In the genomic region with DNA sequence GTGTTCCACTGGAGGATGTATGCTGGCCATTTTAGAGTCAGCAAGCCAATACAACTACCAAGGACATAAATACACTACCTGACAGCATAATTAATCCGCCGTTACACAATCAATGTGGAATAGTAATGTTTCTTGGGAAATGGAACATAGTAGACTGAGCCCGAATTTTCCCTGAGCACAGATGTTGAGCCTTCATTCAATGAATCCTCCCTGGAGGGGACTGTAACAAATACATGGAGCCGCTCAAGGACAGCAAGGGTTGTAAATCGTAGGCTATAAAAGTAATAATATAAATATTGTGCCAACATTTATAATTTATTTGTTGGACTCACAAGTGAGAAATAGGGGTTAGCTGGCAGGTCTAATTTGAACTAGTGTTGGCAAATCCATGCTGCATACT, we compare ENCODE assay signal across 25 mouse cellular contexts.
DNase-seq lines count a peak whose midpoint lies in the region; ATAC-seq and TF ChIP-seq lines count a peak whose summit lies in the region.
"Had no signal": no experiment of that assay in that cellular context is flagged by ENCODE, and none has a peak within 500 bp of the region (broad histone marks: within the 10 kb centered on the region; RNA-seq: fewer than 3 reads in every experiment).

No protein-coding gene starts in this region.

- H3K9me3 ChIP-seq in kidney, postnatal 0 days (replicated peaks; ENCODE audit: low read length) = no peaks in the 10 kb centered on the region
- no peaks in the 10 kb centered on the region for H3K9me3 ChIP-seq in neural tube, embryonic 13.5 days
- H3K9me3 ChIP-seq: embryonic facial prominence, embryonic 10.5 days; embryonic facial prominence, embryonic 12.5 days; forebrain, embryonic 10.5 days; forebrain, embryonic 12.5 days; G1E had no signal

- WGBS in kidney, postnatal 0 days = 71% methylated on average over 5 of the region's 5 CpGs
- WGBS in neural tube, embryonic 13.5 days = 34% methylated on average over 5 of the region's 5 CpGs

- H3K27me3 ChIP-seq in kidney, postnatal 0 days (ENCODE audit: insufficient read depth, low read length) = no peaks in the 10 kb centered on the region
- H3K27me3 ChIP-seq in neural tube, embryonic 13.5 days = no peaks in the 10 kb centered on the region
- H3K27me3 ChIP-seq: CH12.LX; embryonic facial prominence, embryonic 12.5 days; forebrain, embryonic 12.5 days had no signal

- no peaks in the 10 kb centered on the region for H3K4me1 ChIP-seq in kidney, postnatal 0 days (replicated peaks; ENCODE audit: insufficient read depth, low read length)
- H3K4me1 ChIP-seq in neural tube, embryonic 13.5 days (replicated peaks) = peaks cover 6% of the 10 kb centered on the region
- H3K4me1 ChIP-seq: embryonic facial prominence, embryonic 10.5 days; embryonic facial prominence, embryonic 12.5 days; forebrain, embryonic 10.5 days; forebrain, embryonic 12.5 days had no signal

- no peak overlapping the region for H3K4me2 ChIP-seq in kidney, postnatal 0 days (ENCODE audit: low read length)
- H3K4me2 ChIP-seq in neural tube, embryonic 13.5 days = no peak overlapping the region
- H3K4me2 ChIP-seq: embryonic facial prominence, embryonic 12.5 days; forebrain, embryonic 12.5 days had no signal

- no peak overlapping the region for H3K27ac ChIP-seq in kidney, postnatal 0 days
- 0 out of 2 replicates have a peak overlapping the region, but pooled peaks have one; percentile 18 for H3K27ac ChIP-seq in neural tube, embryonic 13.5 days (replicated peaks)
- H3K27ac ChIP-seq: embryonic facial prominence, embryonic 10.5 days; embryonic facial prominence, embryonic 12.5 days; forebrain, embryonic 10.5 days; forebrain, embryonic 12.5 days had no signal

- no peak for TF ChIP-seq CTCF in kidney, postnatal 0 days (IDR thresholded peaks at IDR 0.05; ENCODE audit: low read depth)

- H3K36me3 ChIP-seq in kidney, postnatal 0 days (ENCODE audit: insufficient read depth, low read length) = no peaks in the 10 kb centered on the region
- no peaks in the 10 kb centered on the region for H3K36me3 ChIP-seq in neural tube, embryonic 13.5 days
- H3K36me3 ChIP-seq: embryonic facial prominence, embryonic 10.5 days; embryonic facial prominence, embryonic 12.5 days; forebrain, embryonic 10.5 days; forebrain, embryonic 12.5 days; G1E had no signal

- no peak overlapping the region for H3K4me3 ChIP-seq in kidney, postnatal 0 days (replicated peaks; ENCODE audit: low read depth, low read length)
- H3K4me3 ChIP-seq in neural tube, embryonic 13.5 days = no peak overlapping the region
- H3K4me3 ChIP-seq: embryonic facial prominence, embryonic 10.5 days; embryonic facial prominence, embryonic 12.5 days; forebrain, embryonic 10.5 days; forebrain, embryonic 12.5 days had no signal

- DNase-seq in kidney, postnatal 0 days (ENCODE audit: low spot score) = peak; percentile 9
- no peak for DNase-seq in kidney, adult 18-20 months
- no peak for DNase-seq in neural tube, embryonic 10.5 days (ENCODE audit: extremely low spot score, low spot score)
- DNase-seq in gonadal fat pad, adult 2 months (ENCODE audit: low read depth) = peak; percentile 26
- no peak for DNase-seq in cerebellum, postnatal 14 days
- no peak for DNase-seq in lung, postnatal 10 days
- DNase-seq: adrenal gland, adult 2 months; adrenal gland, postnatal 10 days; adrenal gland, postnatal 25 days; B cell, adult 2 months; cerebellum, adult 11 months; cerebellum, adult 18-20 months; cerebellum, adult 8-10 months; cerebellum, adult 9-11 months; cerebellum, postnatal 25 days had no signal

- H3K9ac ChIP-seq in kidney, postnatal 0 days (ENCODE audit: low read depth, low read length) = no peak overlapping the region
- no peak overlapping the region for H3K9ac ChIP-seq in neural tube, embryonic 13.5 days
- H3K9ac ChIP-seq: embryonic facial prominence, embryonic 12.5 days; forebrain, embryonic 12.5 days had no signal

- no peak for ATAC-seq in kidney, postnatal 0 days (replicated peaks; ENCODE audit: low FRiP score, low read depth)
- ATAC-seq in neural tube, embryonic 13.5 days (ENCODE audit: low read depth) = peak; percentile 65
- ATAC-seq: CD4-positive, CD25-positive, alpha-beta regulatory T cell, adult 4 months; forebrain, embryonic 14.5 days; forebrain, embryonic 16.5 days had no signal

Comparison
In these comparisons a context has a peak if more than half of its experiments do, and no peak if none do; other contexts are left out.
1. DNase-seq: peak in kidney, postnatal 0 days (single experiment) and gonadal fat pad, adult 2 months (single experiment); none in kidney, adult 18-20 months (single experiment), neural tube, embryonic 10.5 days (single experiment), cerebellum, postnatal 14 days (0 of 2) and lung, postnatal 10 days (single experiment).